Mouse (Mus musculus): ENCODE results near the gene Bmp8a. TPM values are rescaled to one million over a fixed set of nuclear protein-coding genes. Genes with fewer than 3 reads are reported as not detected.

Gene Bmp8a
- polyA plus RNA-seq, 1 experiment from 2014 or later, result 0.21 TPM

GRCm38 (mm10) chr4:123360771-123361170 lies 17.7 kb upstream of the Bmp8a start:
- peaks cover 9% of the 10 kb centered on the region for H3K36me3 ChIP-seq (ENCODE audit: control insufficient read depth, insufficient read depth)
- H3K9me3 ChIP-seq (replicated peaks; ENCODE audit: control insufficient read depth, low read length), result no peaks in the 10 kb centered on the region
- H3K4me1 ChIP-seq (ENCODE audit: control insufficient read depth, low read depth, low read length), result no peaks in the 10 kb centered on the region
- 83% methylated on average over 12 of the region's 12 CpGs for WGBS (ENCODE audit: insufficient replicate concordance)
- no peak overlapping the region for H3K27ac ChIP-seq (ENCODE audit: low read length)
- no peak overlapping the region for H3K9ac ChIP-seq (ENCODE audit: low read depth, low read length)
- H3K4me3 ChIP-seq (ENCODE audit: low read depth, low read length), result no peak overlapping the region
- no peak for ATAC-seq (ENCODE audit: low read depth)
- no peak overlapping the region for H3K4me2 ChIP-seq (ENCODE audit: low read depth, low read length)
- no peaks in the 10 kb centered on the region for H3K27me3 ChIP-seq (ENCODE audit: control insufficient read depth, insufficient read depth, low read depth, low read length)

GRCm38 (mm10) chr4:123358613-123359012 lies 15.6 kb upstream of the Bmp8a start:
- Histone ChIP-seq H3K9me3 (replicated peaks; ENCODE audit: control insufficient read depth, low read length) (no peaks in the 10 kb centered on the region), H3K27me3 (ENCODE audit: control insufficient read depth, insufficient read depth, low read depth, low read length) (no peaks in the 10 kb centered on the region), H3K27ac (ENCODE audit: low read length) (no peak overlapping the region), H3K36me3 (ENCODE audit: control insufficient read depth, insufficient read depth) (peaks cover 6% of the 10 kb centered on the region), H3K4me2 (ENCODE audit: low read depth, low read length) (no peak overlapping the region), H3K9ac (ENCODE audit: low read depth, low read length) (no peak overlapping the region), H3K4me3 (ENCODE audit: low read depth, low read length) (no peak overlapping the region), H3K4me1 (ENCODE audit: control insufficient read depth, low read depth, low read length) (no peaks in the 10 kb centered on the region)
- no peak for ATAC-seq (ENCODE audit: low read depth)
- WGBS (ENCODE audit: insufficient replicate concordance), result 80% methylated on average over 7 of the region's 7 CpGs

GRCm38 (mm10) chr4:123355941-123356340 lies 12.9 kb upstream of the Bmp8a start:
- no peak for ATAC-seq (ENCODE audit: low read depth)
- H3K9me3 ChIP-seq (replicated peaks; ENCODE audit: control insufficient read depth, low read length), result no peaks in the 10 kb centered on the region
- H3K9ac ChIP-seq (ENCODE audit: low read depth, low read length), result no peak overlapping the region
- no peak overlapping the region for H3K27ac ChIP-seq (ENCODE audit: low read length)
- no peaks in the 10 kb centered on the region for H3K4me1 ChIP-seq (ENCODE audit: control insufficient read depth, low read depth, low read length)
- H3K36me3 ChIP-seq (ENCODE audit: control insufficient read depth, insufficient read depth), result peaks cover 12% of the 10 kb centered on the region
- WGBS (ENCODE audit: insufficient replicate concordance), result 86% methylated on average over 8 of the region's 8 CpGs
- H3K27me3 ChIP-seq (ENCODE audit: control insufficient read depth, insufficient read depth, low read depth, low read length), result no peaks in the 10 kb centered on the region
- no peak overlapping the region for H3K4me3 ChIP-seq (ENCODE audit: low read depth, low read length)
- no peak overlapping the region for H3K4me2 ChIP-seq (ENCODE audit: low read depth, low read length)

GRCm38 (mm10) chr4:123353271-123353877 lies 10.3 kb upstream of the Bmp8a start:
- Histone ChIP-seq H3K4me2 (ENCODE audit: low read depth, low read length) (no peak overlapping the region), H3K4me1 (ENCODE audit: control insufficient read depth, low read depth, low read length) (no peaks in the 10 kb centered on the region), H3K4me3 (ENCODE audit: low read depth, low read length) (no peak overlapping the region), H3K27me3 (ENCODE audit: control insufficient read depth, insufficient read depth, low read depth, low read length) (no peaks in the 10 kb centered on the region), H3K27ac (ENCODE audit: low read length) (no peak overlapping the region), H3K36me3 (ENCODE audit: control insufficient read depth, insufficient read depth) (peaks cover 17% of the 10 kb centered on the region), H3K9ac (ENCODE audit: low read depth, low read length) (no peak overlapping the region), H3K9me3 (replicated peaks; ENCODE audit: control insufficient read depth, low read length) (no peaks in the 10 kb centered on the region)
- 75% methylated on average over 10 of the region's 10 CpGs for WGBS (ENCODE audit: insufficient replicate concordance)
- ATAC-seq (ENCODE audit: low read depth), result no peak

GRCm38 (mm10) chr4:123343471-123343789 lies 378 bp upstream of the Bmp8a start:
- Histone ChIP-seq H3K27ac (ENCODE audit: low read length) (no peak overlapping the region), H3K4me2 (ENCODE audit: low read depth, low read length) (peak overlapping the region; percentile 77), H3K27me3 (ENCODE audit: control insufficient read depth, insufficient read depth, low read depth, low read length) (peaks cover 39% of the 10 kb centered on the region), H3K36me3 (ENCODE audit: control insufficient read depth, insufficient read depth) (no peaks in the 10 kb centered on the region), H3K4me1 (ENCODE audit: control insufficient read depth, low read depth, low read length) (peaks cover 14% of the 10 kb centered on the region), H3K9me3 (replicated peaks; ENCODE audit: control insufficient read depth, low read length) (no peaks in the 10 kb centered on the region), H3K9ac (ENCODE audit: low read depth, low read length) (peak overlapping the region; percentile 33; the same call in 1 of the 2 replicates), H3K4me3 (ENCODE audit: low read depth, low read length) (peak overlapping the region; percentile 62)
- ATAC-seq (ENCODE audit: low read depth), result 0 out of 2 replicates have a peak, but pooled peaks have one; percentile 5
- 6% methylated on average over 6 of the region's 6 CpGs for WGBS (ENCODE audit: insufficient replicate concordance)

GRCm38 (mm10) chr4:123342091-123342641 lies 886 bp downstream of the Bmp8a start:
- no peaks in the 10 kb centered on the region for H3K9me3 ChIP-seq (replicated peaks; ENCODE audit: control insufficient read depth, low read length)
- 3% methylated on average over 43 of the region's 43 CpGs for WGBS (ENCODE audit: insufficient replicate concordance)
- H3K27ac ChIP-seq (ENCODE audit: low read length), result no peak overlapping the region
- ATAC-seq (ENCODE audit: low read depth), result peak; percentile 12; the same call in 1 of the 2 replicates
- H3K4me1 ChIP-seq (ENCODE audit: control insufficient read depth, low read depth, low read length), result peaks cover 14% of the 10 kb centered on the region
- H3K4me3 ChIP-seq (ENCODE audit: low read depth, low read length), result peak overlapping the region; percentile 62
- H3K36me3 ChIP-seq (ENCODE audit: control insufficient read depth, insufficient read depth), result no peaks in the 10 kb centered on the region
- peak overlapping the region; percentile 77 for H3K4me2 ChIP-seq (ENCODE audit: low read depth, low read length)
- H3K9ac ChIP-seq (ENCODE audit: low read depth, low read length), result no peak overlapping the region; the same call in 1 of the 2 replicates
- peaks cover 39% of the 10 kb centered on the region for H3K27me3 ChIP-seq (ENCODE audit: control insufficient read depth, insufficient read depth, low read depth, low read length)

GRCm38 (mm10) chr4:123340232-123340631 lies 2.8 kb downstream of the Bmp8a start:
- Histone ChIP-seq H3K27ac (ENCODE audit: low read length) (no peak overlapping the region), H3K4me3 (ENCODE audit: low read depth, low read length) (no peak overlapping the region), H3K4me1 (ENCODE audit: control insufficient read depth, low read depth, low read length) (peaks cover 14% of the 10 kb centered on the region), H3K9me3 (replicated peaks; ENCODE audit: control insufficient read depth, low read length) (no peaks in the 10 kb centered on the region), H3K27me3 (ENCODE audit: control insufficient read depth, insufficient read depth, low read depth, low read length) (peaks cover 39% of the 10 kb centered on the region), H3K4me2 (ENCODE audit: low read depth, low read length) (no peak overlapping the region), H3K9ac (ENCODE audit: low read depth, low read length) (no peak overlapping the region), H3K36me3 (ENCODE audit: control insufficient read depth, insufficient read depth) (no peaks in the 10 kb centered on the region)
- whole genome bisulfite sequencing (ENCODE audit: insufficient replicate concordance), result 44% methylated on average over 5 of the region's 5 CpGs
- ATAC-seq (ENCODE audit: low read depth), result no peak

- peaks cover 27% of the 10 kb centered on the region for H3K27me3 ChIP-seq (ENCODE audit: control insufficient read depth, insufficient read depth, low read depth, low read length)
- no peak overlapping the region for H3K4me3 ChIP-seq (ENCODE audit: low read depth, low read length)
- 58% methylated on average over 4 of the region's 4 CpGs for WGBS (ENCODE audit: insufficient replicate concordance)
- no peak overlapping the region for H3K4me2 ChIP-seq (ENCODE audit: low read depth, low read length)
- H3K9ac ChIP-seq (ENCODE audit: low read depth, low read length), result no peak overlapping the region
- no peak overlapping the region for H3K27ac ChIP-seq (ENCODE audit: low read length)
- peaks cover 6% of the 10 kb centered on the region for H3K4me1 ChIP-seq (ENCODE audit: control insufficient read depth, low read depth, low read length)
- ATAC-seq (ENCODE audit: low read depth), result no peak
- no peaks in the 10 kb centered on the region for H3K36me3 ChIP-seq (ENCODE audit: control insufficient read depth, insufficient read depth)
- peaks cover 2% of the 10 kb centered on the region; the same call in 1 of the 2 replicates for H3K9me3 ChIP-seq (replicated peaks; ENCODE audit: control insufficient read depth, low read length)
Measured at GRCm38 (mm10) chr4:123337693-123338092, 5.4 kb downstream of the Bmp8a start.

GRCm38 (mm10) chr4:123335796-123336585 lies 7.1 kb downstream of the Bmp8a start:
- WGBS (ENCODE audit: insufficient replicate concordance), result 55% methylated on average over 14 of the region's 14 CpGs
- Histone ChIP-seq H3K4me1 (ENCODE audit: control insufficient read depth, low read depth, low read length) (no peaks in the 10 kb centered on the region), H3K27me3 (ENCODE audit: control insufficient read depth, insufficient read depth, low read depth, low read length) (peaks cover 10% of the 10 kb centered on the region), H3K4me3 (ENCODE audit: low read depth, low read length) (no peak overlapping the region), H3K9me3 (replicated peaks; ENCODE audit: control insufficient read depth, low read length) (peaks cover 2% of the 10 kb centered on the region; the same call in 1 of the 2 replicates), H3K27ac (ENCODE audit: low read length) (no peak overlapping the region), H3K9ac (ENCODE audit: low read depth, low read length) (no peak overlapping the region), H3K4me2 (ENCODE audit: low read depth, low read length) (no peak overlapping the region), H3K36me3 (ENCODE audit: control insufficient read depth, insufficient read depth) (no peaks in the 10 kb centered on the region)
- ATAC-seq (ENCODE audit: low read depth), result no peak
